Mouse (Mus musculus) kidney, postnatal 0 days (tissue): Measurements from ENCODE around the gene Clic3. TPM values are rescaled to one million over a fixed set of nuclear protein-coding genes. Genes with fewer than 3 reads are reported as not detected.

ENCODE experiments used
- ATAC-seq: fragments of 200-750 bp; cut with Nextera tagmentation; replicated peaks from 2 replicates; pipeline ENCODE4 v1.8.0; 2017; ENCODE audit warnings: low read depth, moderate number of reproducible peaks, moderate TSS enrichment, moderate library complexity; ENCODE audit not compliant: low FRiP score
- DNase-seq: peaks from one replicate; pipeline ENCODE4 v3.0.0-alpha.2; 2016; ENCODE audit warnings: low spot score
- H3K27ac ChIP-seq: fragments of 300-500 bp; sonication (generic); 2 replicates; pipeline ENCODE4 v1.5.1; 2014; ENCODE audit warnings: mild to moderate bottlenecking
- H3K27me3 ChIP-seq: fragments of 300-500 bp; sonication (generic); 2 replicates; pipeline ENCODE4 v1.6.1; 2014; ENCODE audit warnings: low read length, mixed read lengths; ENCODE audit not compliant: insufficient read depth
- H3K36me3 ChIP-seq: fragments of 300-500 bp; sonication (generic); 2 replicates; pipeline ENCODE4 v1.6.1; 2014; ENCODE audit warnings: low read length, mixed read lengths; ENCODE audit not compliant: insufficient read depth
- H3K4me1 ChIP-seq: fragments of 300-500 bp; sonication (generic); replicated peaks from 2 replicates; pipeline ENCODE4 v1.6.1; 2014; ENCODE audit warnings: antibody characterized with exemption, low read length, mixed read lengths; ENCODE audit not compliant: insufficient read depth
- H3K4me2 ChIP-seq: fragments of 300-500 bp; sonication (generic); 2 replicates; pipeline ENCODE4 v1.6.1; 2014; ENCODE audit warnings: mild to moderate bottlenecking, low read length, moderate library complexity, mixed read lengths
- H3K4me3 ChIP-seq: fragments of 300-500 bp; sonication (generic); replicated peaks from 2 replicates; pipeline ENCODE4 v1.5.1; 2014; ENCODE audit warnings: low read depth, low read length
- H3K9ac ChIP-seq: fragments of 300-500 bp; sonication (generic); 2 replicates; pipeline ENCODE4 v1.6.1; 2014; ENCODE audit warnings: low read depth, low read length
- H3K9me3 ChIP-seq: fragments of 300-500 bp; sonication (generic); replicated peaks from 2 replicates; pipeline ENCODE4 v1.6.1; 2016; ENCODE audit warnings: low read length, inconsistent platforms, mixed read lengths
- CTCF ChIP-seq: IDR thresholded peaks from 2 replicates; pipeline ENCODE4 v1.5.1; 2016; ENCODE audit warnings: antibody characterized with exemption, low read depth, mild to moderate bottlenecking, moderate library complexity
- WGBS: fragments of 180-500 bp; shearing (Covaris S2); extraction: QIAGEN DNeasy Blood & Tissue Kit; methylation state at CpG from one replicate; pipeline ENCODE4 v1.1.7; 2014; 5-methylcytosine and 5-hydroxymethylcytosine counted together
- polyA plus RNA-seq: library from polyadenylated mRNA; unstranded; fragments of >200 nt; fragmentation: Nextera tagmentation; extraction: Ambion mirVana; gene quantifications from 2 replicates; pipeline ENCODE4 v1.2.1, GENCODE M21; 2015

Clic3 gene
- polyA plus RNA-seq, 1 experiment from 2014 or later, result 10.3 TPM

GRCm38 (mm10) chr2:25477967-25478675, 21.5 kb downstream of the Clic3 start:
- no peaks in the 10 kb centered on the region for H3K36me3 ChIP-seq

DNA sequence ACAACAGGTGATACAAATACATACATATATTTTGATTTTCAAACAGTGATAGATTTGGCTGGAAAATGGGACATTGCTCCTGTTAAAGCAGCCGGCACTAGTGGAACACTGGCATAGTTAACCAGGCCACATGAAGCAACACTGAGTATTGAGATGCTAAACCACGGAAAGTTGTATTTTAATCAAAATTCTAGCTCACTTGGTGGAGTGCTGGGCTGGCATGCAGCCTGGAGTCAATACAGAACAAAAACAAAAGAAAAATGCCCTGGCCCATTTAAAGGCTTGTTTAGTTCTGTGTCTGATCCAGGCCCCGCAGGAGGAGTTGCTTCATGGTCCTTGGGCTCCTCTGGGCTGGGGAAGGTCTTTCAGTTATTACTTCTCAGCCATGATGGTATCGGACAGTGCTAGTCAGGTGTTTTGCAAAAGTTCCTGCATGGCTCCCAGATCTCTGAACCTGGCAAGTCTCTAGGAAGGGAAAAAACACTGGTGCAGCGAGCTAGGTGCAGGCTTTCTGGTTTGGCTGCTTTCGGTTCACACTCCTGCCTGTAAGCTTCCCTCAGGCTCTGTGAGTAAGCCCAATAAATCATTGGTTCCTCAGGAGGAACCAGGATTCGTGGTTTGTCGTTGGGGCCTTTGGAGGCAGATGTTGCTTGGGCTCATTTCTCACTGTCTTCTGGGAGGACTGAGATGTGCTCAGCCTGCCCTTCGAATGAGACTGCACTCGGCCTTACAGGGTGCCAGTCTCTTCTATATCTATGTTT, 23.1 kb downstream of the Clic3 start:
- DNase-seq, result no peak
- H3K4me2 ChIP-seq, result no peak overlapping the region
- WGBS, result 54% methylated on average over 10 of the region's 10 CpGs
- no peak overlapping the region for H3K9ac ChIP-seq
- H3K27me3 ChIP-seq, result no peaks in the 10 kb centered on the region
- TF ChIP-seq CTCF, result no peak
- no peaks in the 10 kb centered on the region for H3K9me3 ChIP-seq
- no peak overlapping the region for H3K4me3 ChIP-seq
- H3K27ac ChIP-seq, result no peak overlapping the region
- H3K36me3 ChIP-seq, result no peaks in the 10 kb centered on the region
- no peaks in the 10 kb centered on the region for H3K4me1 ChIP-seq
- ATAC-seq, result no peak

More at GRCm38 (mm10) chr2:25477967-25478675, 21.5 kb downstream of the Clic3 start:
- H3K27ac ChIP-seq, result no peak overlapping the region
- DNase-seq, result no peak
- H3K9me3 ChIP-seq, result no peaks in the 10 kb centered on the region
- no peak overlapping the region for H3K9ac ChIP-seq
- H3K4me2 ChIP-seq, result no peak overlapping the region
- H3K27me3 ChIP-seq, result no peaks in the 10 kb centered on the region
- TF ChIP-seq CTCF, result no peak
- H3K4me3 ChIP-seq, result no peak overlapping the region
- no peak for ATAC-seq
- WGBS, result 75% methylated on average over 3 of the region's 3 CpGs
- no peaks in the 10 kb centered on the region for H3K4me1 ChIP-seq

DNA sequence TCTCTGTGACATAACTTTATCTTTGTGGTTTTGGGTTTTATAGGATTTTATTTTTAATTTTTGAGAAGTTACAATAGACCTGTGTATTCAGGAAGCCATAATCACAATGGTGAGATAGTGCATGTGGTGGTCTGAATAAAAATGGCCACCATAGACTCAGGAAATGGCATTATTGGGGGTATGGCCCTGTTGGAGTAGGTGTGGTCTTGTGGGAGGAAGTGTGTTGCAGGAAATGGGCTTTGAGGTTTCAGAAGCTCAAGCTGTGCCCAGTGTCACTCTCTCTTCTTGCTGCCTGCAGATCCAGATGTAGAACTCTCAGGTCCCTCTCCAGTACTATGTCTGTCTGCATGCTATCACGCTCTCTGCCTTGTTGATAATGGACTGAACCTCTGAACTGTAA, 23.9 kb downstream of the Clic3 start:
- H3K27ac ChIP-seq, result no peak overlapping the region
- no peak overlapping the region for H3K9ac ChIP-seq
- WGBS, result 76% methylated on average over 1 of the region's 1 CpGs
- H3K27me3 ChIP-seq, result no peaks in the 10 kb centered on the region
- TF ChIP-seq CTCF, result no peak
- no peak overlapping the region for H3K4me2 ChIP-seq
- ATAC-seq (no peak), DNase-seq (no peak)
- H3K4me1 ChIP-seq, result no peaks in the 10 kb centered on the region
- H3K4me3 ChIP-seq, result no peak overlapping the region
- no peaks in the 10 kb centered on the region for H3K9me3 ChIP-seq
- H3K36me3 ChIP-seq, result no peaks in the 10 kb centered on the region

- no peak overlapping the region for H3K9ac ChIP-seq
- TF ChIP-seq CTCF, result peak; percentile 62
- H3K4me3 ChIP-seq, result no peak overlapping the region
Observed at GRCm38 (mm10) chr2:25482969-25483368, 26.3 kb downstream of the Clic3 start.

GRCm38 (mm10) chr2:25484901-25485647, 28.4 kb downstream of the Clic3 start:
- WGBS, result 58% methylated on average over 11 of the region's 11 CpGs
- H3K9me3 ChIP-seq, result no peaks in the 10 kb centered on the region
- H3K27ac ChIP-seq, result no peak overlapping the region
- no peak for TF ChIP-seq CTCF
- no peaks in the 10 kb centered on the region for H3K4me1 ChIP-seq
- ATAC-seq, result 0 out of 2 replicates have a peak, but pooled peaks have one; percentile 50
- H3K27me3 ChIP-seq, result no peaks in the 10 kb centered on the region; the same call in 1 of the 2 replicates
- no peaks in the 10 kb centered on the region for H3K36me3 ChIP-seq
- H3K4me3 ChIP-seq, result no peak overlapping the region
- no peak overlapping the region for H3K4me2 ChIP-seq
- H3K9ac ChIP-seq, result no peak overlapping the region
- no peak for DNase-seq

More at GRCm38 (mm10) chr2:25482969-25483368, 26.3 kb downstream of the Clic3 start:
- peak; percentile 24 for DNase-seq
- Histone ChIP-seq H3K4me2 (no peak overlapping the region), H3K27ac (no peak overlapping the region), H3K36me3 (no peaks in the 10 kb centered on the region), H3K4me1 (no peaks in the 10 kb centered on the region), H3K9me3 (no peaks in the 10 kb centered on the region), H3K27me3 (no peaks in the 10 kb centered on the region; the same call in 1 of the 2 replicates)
- ATAC-seq, result no peak
- 24% methylated on average over 7 of the region's 7 CpGs for WGBS
